Mouse (Mus musculus) neural tube, embryonic 12.5 days (tissue): Measurements from ENCODE around the gene Optn. TPM values are rescaled to one million over a fixed set of nuclear protein-coding genes. Genes with fewer than 3 reads are reported as not detected.

ENCODE experiments used
- ATAC-seq: fragments of 200-750 bp; cut with Nextera tagmentation; 2 replicates; pipeline ENCODE4 v1.8.0; 2017; ENCODE audit warnings: low read depth, mild to moderate bottlenecking, moderate TSS enrichment, moderate library complexity; ENCODE audit not compliant: low FRiP score
- H3K27ac ChIP-seq: fragments of 300-500 bp; sonication (generic); 2 replicates; pipeline ENCODE4 v1.5.1; 2016
- H3K27me3 ChIP-seq: fragments of 300-500 bp; sonication (generic); replicated peaks from 2 replicates; pipeline ENCODE4 v1.6.1; 2016; ENCODE audit warnings: mild to moderate bottlenecking
- H3K36me3 ChIP-seq: fragments of 300-500 bp; sonication (generic); 2 replicates; pipeline ENCODE4 v1.6.1; 2016; ENCODE audit warnings: mild to moderate bottlenecking
- H3K4me1 ChIP-seq: fragments of 300-500 bp; sonication (generic); 2 replicates; pipeline ENCODE4 v1.6.1; 2016
- H3K4me2 ChIP-seq: fragments of 300-500 bp; sonication (generic); replicated peaks from 2 replicates; pipeline ENCODE4 v1.6.1; 2016; ENCODE audit warnings: mild to moderate bottlenecking
- H3K4me3 ChIP-seq: fragments of 300-500 bp; sonication (generic); 2 replicates; pipeline ENCODE4 v1.5.1; 2016
- H3K9ac ChIP-seq: fragments of 300-500 bp; sonication (generic); 2 replicates; pipeline ENCODE4 v1.6.1; 2016; ENCODE audit warnings: mild to moderate bottlenecking
- H3K9me3 ChIP-seq: fragments of 300-500 bp; sonication (generic); 2 replicates; pipeline ENCODE4 v1.6.1; 2016; ENCODE audit warnings: mild to moderate bottlenecking
- WGBS: fragments of 180-500 bp; shearing (Covaris S2); methylation state at CpG from one replicate; pipeline ENCODE4 v1.1.7; 2016; 5-methylcytosine and 5-hydroxymethylcytosine counted together
- polyA plus RNA-seq: library from polyadenylated mRNA; unstranded; fragments of >200 nt; fragmentation: Nextera tagmentation; extraction: Ambion mirVana; gene quantifications from 2 replicates; pipeline ENCODE4 v1.2.1, GENCODE M21; 2016

Optn gene
- polyA plus RNA-seq, 1 experiment from 2014 or later: 6.1 TPM

GRCm38 (mm10) chr2:5058436-5058835, 5.4 kb downstream of the Optn start:
- Histone ChIP-seq H3K27me3 (0 out of 2 replicates have a peak, but pooled peaks cover 3% of the 10 kb centered on the region), H3K9ac (no peak overlapping the region), H3K4me3 (no peak overlapping the region), H3K4me1 (0 out of 2 replicates have a peak, but pooled peaks cover 3% of the 10 kb centered on the region), H3K27ac (no peak overlapping the region), H3K36me3 (no peaks in the 10 kb centered on the region), H3K4me2 (no peak overlapping the region), H3K9me3 (no peaks in the 10 kb centered on the region)
- 87% methylated on average over 5 of the region's 5 CpGs for WGBS
- no peak for ATAC-seq

- H3K4me3 ChIP-seq: no peak overlapping the region
- ATAC-seq: no peak
Measured at GRCm38 (mm10) chr2:5050562-5050961, 13.3 kb downstream of the Optn start.

GRCm38 (mm10) chr2:5047016-5047415, 16.8 kb downstream of the Optn start:
- Histone ChIP-seq H3K36me3 (no peaks in the 10 kb centered on the region), H3K27me3 (no peaks in the 10 kb centered on the region), H3K4me1 (peaks cover 11% of the 10 kb centered on the region), H3K27ac (no peak overlapping the region), H3K9ac (no peak overlapping the region), H3K4me3 (no peak overlapping the region), H3K4me2 (no peak overlapping the region), H3K9me3 (no peaks in the 10 kb centered on the region)
- 93% methylated on average over 2 of the region's 2 CpGs for WGBS
- ATAC-seq: no peak

More at GRCm38 (mm10) chr2:5050562-5050961, 13.3 kb downstream of the Optn start:
- WGBS: 87% methylated on average over 2 of the region's 2 CpGs
- no peaks in the 10 kb centered on the region for H3K9me3 ChIP-seq
- no peak overlapping the region for H3K9ac ChIP-seq
- no peaks in the 10 kb centered on the region for H3K27me3 ChIP-seq
- peaks cover 3% of the 10 kb centered on the region; the same call in 1 of the 2 replicates for H3K4me1 ChIP-seq
- no peak overlapping the region for H3K4me2 ChIP-seq
- H3K27ac ChIP-seq: no peak overlapping the region
- H3K36me3 ChIP-seq: no peaks in the 10 kb centered on the region

- WGBS: 21% methylated on average over 13 of the region's 13 CpGs
- no peak overlapping the region for H3K27ac ChIP-seq
- H3K9ac ChIP-seq: no peak overlapping the region
- no peak for ATAC-seq
- 0 out of 2 replicates have a peak overlapping the region, but pooled peaks have one; percentile 20 for H3K4me2 ChIP-seq
- H3K4me1 ChIP-seq: peaks cover 11% of the 10 kb centered on the region
- H3K27me3 ChIP-seq: no peaks in the 10 kb centered on the region
- H3K4me3 ChIP-seq: no peak overlapping the region
- no peaks in the 10 kb centered on the region for H3K36me3 ChIP-seq
- no peaks in the 10 kb centered on the region for H3K9me3 ChIP-seq
Measured at GRCm38 (mm10) chr2:5045269-5045965, 18.4 kb downstream of the Optn start.

- no peak overlapping the region for H3K9ac ChIP-seq
- H3K36me3 ChIP-seq: no peaks in the 10 kb centered on the region
- H3K4me2 ChIP-seq: no peak overlapping the region
- no peaks in the 10 kb centered on the region for H3K27me3 ChIP-seq
- H3K27ac ChIP-seq: no peak overlapping the region
- WGBS: 51% methylated on average over 3 of the region's 3 CpGs
- peaks cover 11% of the 10 kb centered on the region for H3K4me1 ChIP-seq
- no peak overlapping the region for H3K4me3 ChIP-seq
- no peaks in the 10 kb centered on the region for H3K9me3 ChIP-seq
- ATAC-seq: no peak
Measured at GRCm38 (mm10) chr2:5044321-5044720, 19.5 kb downstream of the Optn start.

GRCm38 (mm10) chr2:5043476-5043761, 20.4 kb downstream of the Optn start:
- Histone ChIP-seq H3K36me3 (no peaks in the 10 kb centered on the region), H3K4me3 (no peak overlapping the region), H3K4me1 (peaks cover 11% of the 10 kb centered on the region), H3K9me3 (no peaks in the 10 kb centered on the region), H3K9ac (no peak overlapping the region), H3K4me2 (no peak overlapping the region), H3K27me3 (no peaks in the 10 kb centered on the region), H3K27ac (no peak overlapping the region)
- no peak for ATAC-seq
- WGBS: 93% methylated on average over 2 of the region's 2 CpGs

- H3K4me3 ChIP-seq: no peak overlapping the region
- no peak overlapping the region for H3K27ac ChIP-seq
- H3K9ac ChIP-seq: no peak overlapping the region
- no peaks in the 10 kb centered on the region for H3K27me3 ChIP-seq
- no peaks in the 10 kb centered on the region for H3K36me3 ChIP-seq
- peaks cover 17% of the 10 kb centered on the region for H3K4me1 ChIP-seq
- H3K4me2 ChIP-seq: no peak overlapping the region
- WGBS: 83% methylated on average over 11 of the region's 11 CpGs
- ATAC-seq: no peak
- no peaks in the 10 kb centered on the region for H3K9me3 ChIP-seq
Measured at GRCm38 (mm10) chr2:5042616-5043475, 21.0 kb downstream of the Optn start.

GRCm38 (mm10) chr2:5041854-5042253, 22.0 kb downstream of the Optn start:
- no peak overlapping the region for H3K9ac ChIP-seq
- WGBS: 90% methylated on average over 5 of the region's 5 CpGs

GRCm38 (mm10) chr2:5040281-5041161, 23.3 kb downstream of the Optn start:
- Histone ChIP-seq H3K9ac (no peak overlapping the region), H3K9me3 (no peaks in the 10 kb centered on the region), H3K27me3 (no peaks in the 10 kb centered on the region), H3K27ac (no peak overlapping the region), H3K4me3 (no peak overlapping the region), H3K4me1 (peaks cover 19% of the 10 kb centered on the region), H3K36me3 (no peaks in the 10 kb centered on the region), H3K4me2 (no peak overlapping the region)
- no peak for ATAC-seq
- WGBS: 91% methylated on average over 12 of the region's 12 CpGs

More at GRCm38 (mm10) chr2:5041854-5042253, 22.0 kb downstream of the Optn start:
- no peaks in the 10 kb centered on the region for H3K36me3 ChIP-seq
- no peaks in the 10 kb centered on the region for H3K27me3 ChIP-seq
- no peak overlapping the region for H3K4me2 ChIP-seq
- no peak overlapping the region for H3K4me3 ChIP-seq
- ATAC-seq: no peak
- no peaks in the 10 kb centered on the region for H3K9me3 ChIP-seq
- H3K4me1 ChIP-seq: peaks cover 22% of the 10 kb centered on the region
- no peak overlapping the region for H3K27ac ChIP-seq

- no peaks in the 10 kb centered on the region for H3K36me3 ChIP-seq
- H3K4me3 ChIP-seq: no peak overlapping the region
- 88% methylated on average over 13 of the region's 13 CpGs for WGBS
- no peaks in the 10 kb centered on the region for H3K9me3 ChIP-seq
- no peak overlapping the region for H3K4me2 ChIP-seq
- H3K4me1 ChIP-seq: peaks cover 11% of the 10 kb centered on the region; the same call in 1 of the 2 replicates
- no peak overlapping the region for H3K27ac ChIP-seq
- no peak overlapping the region for H3K9ac ChIP-seq
- H3K27me3 ChIP-seq: no peaks in the 10 kb centered on the region
- ATAC-seq: no peak
Measured at GRCm38 (mm10) chr2:5039350-5040170, 24.3 kb downstream of the Optn start.

- 45% methylated on average over 5 of the region's 5 CpGs for WGBS
- Histone ChIP-seq H3K27ac (no peak overlapping the region), H3K9me3 (no peaks in the 10 kb centered on the region), H3K4me1 (peaks cover 11% of the 10 kb centered on the region; the same call in 1 of the 2 replicates), H3K4me2 (no peak overlapping the region), H3K27me3 (no peaks in the 10 kb centered on the region), H3K9ac (no peak overlapping the region), H3K36me3 (no peaks in the 10 kb centered on the region), H3K4me3 (no peak overlapping the region)
- ATAC-seq: 0 out of 2 replicates have a peak, but pooled peaks have one; percentile 51
Measured at GRCm38 (mm10) chr2:5038320-5038719, 25.5 kb downstream of the Optn start.
